Mouse (Mus musculus) liver, embryonic 16.5 days (tissue): ENCODE results near the gene Gps2. TPM values are rescaled to one million over a fixed set of nuclear protein-coding genes. Genes with fewer than 3 reads are reported as not detected.
A peak's percentile ranks its signal among the peaks of the same experiment; 100 is the strongest.

Source experiments
- ATAC-seq: fragments of 200-750 bp; cut with Nextera tagmentation; 2 replicates; pipeline ENCODE4 v1.8.0; 2017; ENCODE audit warnings: low read depth, mild to moderate bottlenecking, moderate number of reproducible peaks, moderate library complexity
- H3K27ac ChIP-seq: fragments of 300-500 bp; sonication (generic); 2 replicates; pipeline ENCODE4 v1.5.1; 2014; ENCODE audit warnings: mild to moderate bottlenecking, low read length
- H3K27me3 ChIP-seq: fragments of 300-500 bp; sonication (generic); 2 replicates; pipeline ENCODE4 v1.6.1; 2014; ENCODE audit warnings: low read depth, low read length, mixed read lengths; ENCODE audit not compliant: control insufficient read depth, insufficient read depth
- H3K36me3 ChIP-seq: fragments of 300-500 bp; sonication (generic); 2 replicates; pipeline ENCODE4 v1.6.1; 2014; ENCODE audit warnings: mild to moderate bottlenecking; ENCODE audit not compliant: control insufficient read depth, insufficient read depth
- H3K4me1 ChIP-seq: fragments of 300-500 bp; sonication (generic); 2 replicates; pipeline ENCODE4 v1.6.1; 2014; ENCODE audit warnings: low read depth, low read length, mixed read lengths; ENCODE audit not compliant: control insufficient read depth
- H3K4me2 ChIP-seq: fragments of 300-500 bp; sonication (generic); 2 replicates; pipeline ENCODE4 v1.6.1; 2014; ENCODE audit warnings: low read depth, low read length, mixed read lengths
- H3K4me3 ChIP-seq: fragments of 300-500 bp; sonication (generic); 2 replicates; pipeline ENCODE4 v1.5.1; 2014; ENCODE audit warnings: low read depth, mild to moderate bottlenecking, low read length
- H3K9ac ChIP-seq: fragments of 300-500 bp; sonication (generic); 2 replicates; pipeline ENCODE4 v1.6.1; 2014; ENCODE audit warnings: low read depth, low read length
- H3K9me3 ChIP-seq: fragments of 300-500 bp; sonication (generic); replicated peaks from 2 replicates; pipeline ENCODE4 v1.6.1; 2016; ENCODE audit warnings: low read length; ENCODE audit not compliant: control insufficient read depth
- WGBS: fragments of 180-500 bp; shearing (Covaris S2); extraction: QIAGEN DNeasy Blood & Tissue Kit; methylation state at CpG from one replicate; pipeline ENCODE4 v1.1.7; 2014; ENCODE audit not compliant: insufficient replicate concordance; 5-methylcytosine and 5-hydroxymethylcytosine counted together
- polyA plus RNA-seq: library from polyadenylated mRNA; unstranded; fragments of >200 nt; fragmentation: Nextera tagmentation; extraction: Ambion mirVana; gene quantifications from 2 replicates; pipeline ENCODE4 v1.2.1, GENCODE M21; 2015

Gene Gps2
- polyA plus RNA-seq, 1 experiment from 2014 or later, result 83.1 TPM

- no peak for ATAC-seq
- WGBS, result 64% methylated on average over 8 of the region's 8 CpGs
- H3K36me3 ChIP-seq, result peaks cover 40% of the 10 kb centered on the region
- peak overlapping the region; percentile 10 for H3K4me3 ChIP-seq
- peaks cover 54% of the 10 kb centered on the region for H3K4me1 ChIP-seq
- H3K27ac ChIP-seq, result peak overlapping the region; percentile 99
- H3K9me3 ChIP-seq, result no peaks in the 10 kb centered on the region
- peak overlapping the region; percentile 96 for H3K4me2 ChIP-seq
- peak overlapping the region; percentile 69 for H3K9ac ChIP-seq
- no peaks in the 10 kb centered on the region for H3K27me3 ChIP-seq
Measured at GRCm38 (mm10) chr11:69917379-69917948, 3.8 kb downstream of the Gps2 start.

GRCm38 (mm10) chr11:69918118-69918517, 4.4 kb downstream of the Gps2 start:
- Histone ChIP-seq H3K4me2 (peak overlapping the region; percentile 90), H3K9ac (peak overlapping the region; percentile 24; the same call in 1 of the 2 replicates), H3K4me3 (peak overlapping the region; percentile 1; the same call in 1 of the 2 replicates), H3K9me3 (no peaks in the 10 kb centered on the region), H3K27ac (peak overlapping the region; percentile 99), H3K27me3 (no peaks in the 10 kb centered on the region), H3K4me1 (peaks cover 60% of the 10 kb centered on the region), H3K36me3 (peaks cover 38% of the 10 kb centered on the region)
- 63% methylated on average over 5 of the region's 5 CpGs for WGBS
- ATAC-seq, result no peak

GRCm38 (mm10) chr11:69919053-69919452, 5.4 kb downstream of the Gps2 start:
- peaks cover 38% of the 10 kb centered on the region for H3K36me3 ChIP-seq
- WGBS, result 39% methylated on average over 9 of the region's 9 CpGs
- no peaks in the 10 kb centered on the region for H3K27me3 ChIP-seq

GRCm38 (mm10) chr11:69919661-69920265, 6.1 kb downstream of the Gps2 start:
- ATAC-seq, result peak; percentile 41
- under 1% methylated on average over 17 of the region's 17 CpGs for WGBS
- Histone ChIP-seq H3K4me3 (peak overlapping the region; percentile 96), H3K9ac (peak overlapping the region; percentile 98), H3K27me3 (no peaks in the 10 kb centered on the region), H3K36me3 (peaks cover 38% of the 10 kb centered on the region), H3K4me2 (peak overlapping the region; percentile 90), H3K27ac (peak overlapping the region; percentile 99), H3K9me3 (no peaks in the 10 kb centered on the region), H3K4me1 (peaks cover 66% of the 10 kb centered on the region)

More at GRCm38 (mm10) chr11:69919053-69919452, 5.4 kb downstream of the Gps2 start:
- Histone ChIP-seq H3K9ac (peak overlapping the region; percentile 98), H3K4me1 (peaks cover 64% of the 10 kb centered on the region), H3K27ac (peak overlapping the region; percentile 99), H3K4me2 (peak overlapping the region; percentile 90), H3K4me3 (peak overlapping the region; percentile 96), H3K9me3 (no peaks in the 10 kb centered on the region)
- no peak for ATAC-seq

- Histone ChIP-seq H3K9me3 (no peaks in the 10 kb centered on the region), H3K4me1 (peaks cover 60% of the 10 kb centered on the region), H3K4me2 (peak overlapping the region; percentile 90), H3K27ac (peak overlapping the region; percentile 99), H3K27me3 (no peaks in the 10 kb centered on the region), H3K9ac (peak overlapping the region; percentile 98), H3K36me3 (peaks cover 33% of the 10 kb centered on the region), H3K4me3 (peak overlapping the region; percentile 96)
- under 1% methylated on average over 47 of the region's 65 CpGs for WGBS
- peak; percentile 7 for ATAC-seq
Measured at GRCm38 (mm10) chr11:69920266-69921031, 6.8 kb downstream of the Gps2 start.

GRCm38 (mm10) chr11:69921114-69922011, 7.7 kb downstream of the Gps2 start, which contains the start of gene Eif5a:
Gene Eif5a, minus strand, starts transcription at chr11:69921958.
- no peaks in the 10 kb centered on the region for H3K27me3 ChIP-seq
- peaks cover 25% of the 10 kb centered on the region for H3K36me3 ChIP-seq
- H3K9me3 ChIP-seq, result no peaks in the 10 kb centered on the region
- under 1% methylated on average over 78 of the region's 78 CpGs for WGBS
- peak; percentile 90 for ATAC-seq
- peak within 1 kb of the TSS; percentile 92 for H3K4me2 ChIP-seq
- peak within 1 kb of the TSS; percentile 99 for H3K27ac ChIP-seq
- H3K9ac ChIP-seq, result peak within 1 kb of the TSS; percentile 98
- H3K4me1 ChIP-seq, result peaks cover 51% of the 10 kb centered on the region
- H3K4me3 ChIP-seq, result peak within 1 kb of the TSS; percentile 96

- H3K9me3 ChIP-seq, result no peaks in the 10 kb centered on the region
- H3K4me2 ChIP-seq, result peak overlapping the region; percentile 92
- H3K4me1 ChIP-seq, result peaks cover 43% of the 10 kb centered on the region
- peak overlapping the region; percentile 96 for H3K4me3 ChIP-seq
- no peaks in the 10 kb centered on the region for H3K27me3 ChIP-seq
- peaks cover 19% of the 10 kb centered on the region for H3K36me3 ChIP-seq
- ATAC-seq, result no peak
- H3K27ac ChIP-seq, result peak overlapping the region; percentile 99
- 2% methylated on average over 12 of the region's 12 CpGs for WGBS
- H3K9ac ChIP-seq, result peak overlapping the region; percentile 80
Measured at GRCm38 (mm10) chr11:69922012-69922756, 8.5 kb downstream of the Gps2 start.

- WGBS, result 66% methylated on average over 3 of the region's 3 CpGs
- H3K4me1 ChIP-seq, result peaks cover 37% of the 10 kb centered on the region
- no peaks in the 10 kb centered on the region for H3K27me3 ChIP-seq
- peak overlapping the region; percentile 92 for H3K4me2 ChIP-seq
- H3K36me3 ChIP-seq, result peaks cover 13% of the 10 kb centered on the region
- H3K9ac ChIP-seq, result peak overlapping the region; percentile 80
- H3K4me3 ChIP-seq, result peak overlapping the region; percentile 96
- no peak for ATAC-seq
- peak overlapping the region; percentile 99 for H3K27ac ChIP-seq
- no peaks in the 10 kb centered on the region for H3K9me3 ChIP-seq
Measured at GRCm38 (mm10) chr11:69922796-69923195, 9.1 kb downstream of the Gps2 start.
